Mouse (Mus musculus) thymus, postnatal 4 days (tissue): Measurements from ENCODE around the gene Sp2.
A peak's percentile ranks its signal among the peaks of the same experiment; 100 is the strongest.

Experiments used
- DNase-seq: peaks from one replicate; pipeline ENCODE4 v3.0.0; 2021

Gene Sp2

GRCm38 (mm10) chr11:96969746-96970145 lies 13.0 kb downstream of the Sp2 start:
- no peak for DNase-seq

GRCm38 (mm10) chr11:96969280-96969722 lies 13.5 kb downstream of the Sp2 start:
- DNase-seq = no peak

- no peak for DNase-seq
These were observed 14.3 kb downstream of the Sp2 start for GRCm38 (mm10) chr11:96968476-96968875.

- DNase-seq = peak; percentile 46
These were observed 15.1 kb downstream of the Sp2 start for GRCm38 (mm10) chr11:96967544-96968269.

- peak; percentile 66 for DNase-seq
These were observed 15.7 kb downstream of the Sp2 start for GRCm38 (mm10) chr11:96966914-96967543.

GRCm38 (mm10) chr11:96966172-96966571 lies 16.6 kb downstream of the Sp2 start:
- no peak for DNase-seq

GRCm38 (mm10) chr11:96963580-96963979 lies 19.2 kb downstream of the Sp2 start:
- DNase-seq = peak; percentile 95

- DNase-seq = peak; percentile 74
These were observed 25.5 kb downstream of the Sp2 start for GRCm38 (mm10) chr11:96957061-96957805.

GRCm38 (mm10) chr11:96956009-96956724 lies 26.6 kb downstream of the Sp2 start:
- DNase-seq = peak; percentile 74

- no peak for DNase-seq
These were observed 27.7 kb downstream of the Sp2 start for GRCm38 (mm10) chr11:96955094-96955493.

GRCm38 (mm10) chr11:96952896-96953295 lies 29.9 kb downstream of the Sp2 start:
- DNase-seq = peak; percentile 58

- DNase-seq = peak; percentile 65
These were observed 30.3 kb downstream of the Sp2 start for GRCm38 (mm10) chr11:96952426-96952825.

- DNase-seq = peak; percentile 66
These were observed 32.0 kb downstream of the Sp2 start for GRCm38 (mm10) chr11:96950767-96951166.

- peak; percentile 49 for DNase-seq
These were observed 34.9 kb downstream of the Sp2 start for GRCm38 (mm10) chr11:96947849-96948248.

GRCm38 (mm10) chr11:96946498-96946897 lies 36.3 kb downstream of the Sp2 start:
- DNase-seq = no peak

GRCm38 (mm10) chr11:96944844-96945580 lies 37.7 kb downstream of the Sp2 start:
- DNase-seq = peak; percentile 42

- peak; percentile 87 for DNase-seq
These were observed 38.9 kb downstream of the Sp2 start, which contains the start of gene Pnpo for GRCm38 (mm10) chr11:96943746-96944304. Gene Pnpo (minus strand): TSS chr11:96943986.

GRCm38 (mm10) chr11:96941989-96942590 lies 40.7 kb downstream of the Sp2 start:
- DNase-seq = no peak

GRCm38 (mm10) chr11:96940578-96941465 lies 41.9 kb downstream of the Sp2 start:
- peak; percentile 48 for DNase-seq

- no peak for DNase-seq
These were observed 44.3 kb downstream of the Sp2 start for GRCm38 (mm10) chr11:96938426-96938800.
